Mouse (Mus musculus): ENCODE results near the gene Heg1. TPM values are rescaled to one million over a fixed set of nuclear protein-coding genes. Genes with fewer than 3 reads are reported as not detected.

The Heg1 gene
- polyA plus RNA-seq (2017; shearing (Covaris generic)) = 10 to 100 TPM; 28.3 to 33.9 (median 29.1) TPM

- ATAC-seq = peak; percentile 46
Observed at GRCm38 (mm10) chr16:33684162-33684702, at the start of gene Heg1. Gene Heg1 (plus strand): TSS chr16:33684370.

GRCm38 (mm10) chr16:33635836-33636595 is 48.2 kb upstream of the Heg1 start:
- ATAC-seq = no peak

GRCm38 (mm10) chr16:33641779-33642178 is 42.4 kb upstream of the Heg1 start:
- ATAC-seq = no peak

- ATAC-seq = no peak
Observed at GRCm38 (mm10) chr16:33653116-33653515, 31.1 kb upstream of the Heg1 start.

GRCm38 (mm10) chr16:33655443-33655842 is 28.7 kb upstream of the Heg1 start:
- ATAC-seq = no peak

- no peak for ATAC-seq
Observed at GRCm38 (mm10) chr16:33657191-33657590, 27.0 kb upstream of the Heg1 start.

GRCm38 (mm10) chr16:33658121-33658520 is 26.0 kb upstream of the Heg1 start:
- no peak for ATAC-seq

GRCm38 (mm10) chr16:33659521-33659920 is 24.6 kb upstream of the Heg1 start:
- no peak for ATAC-seq

- no peak for ATAC-seq
Observed at GRCm38 (mm10) chr16:33660125-33660524, 24.0 kb upstream of the Heg1 start.

- ATAC-seq = no peak
Observed at GRCm38 (mm10) chr16:33662841-33663240, 21.3 kb upstream of the Heg1 start.

- ATAC-seq = no peak
Observed at GRCm38 (mm10) chr16:33666226-33666625, 17.9 kb upstream of the Heg1 start.

GRCm38 (mm10) chr16:33666985-33667538 is 17.1 kb upstream of the Heg1 start:
- no peak for ATAC-seq

- ATAC-seq = no peak
Observed at GRCm38 (mm10) chr16:33668448-33668847, 15.7 kb upstream of the Heg1 start.

GRCm38 (mm10) chr16:33669072-33669471 is 15.1 kb upstream of the Heg1 start:
- no peak for ATAC-seq

GRCm38 (mm10) chr16:33670340-33670739 is 13.8 kb upstream of the Heg1 start:
- ATAC-seq = no peak

- ATAC-seq = no peak
Observed at GRCm38 (mm10) chr16:33670933-33671332, 13.2 kb upstream of the Heg1 start.

GRCm38 (mm10) chr16:33672188-33672587 is 12.0 kb upstream of the Heg1 start:
- no peak for ATAC-seq

- no peak for ATAC-seq
Observed at GRCm38 (mm10) chr16:33672643-33673042, 11.5 kb upstream of the Heg1 start.

- no peak for ATAC-seq
Observed at GRCm38 (mm10) chr16:33673530-33674109, 10.6 kb upstream of the Heg1 start.

GRCm38 (mm10) chr16:33675151-33675847 is 8.9 kb upstream of the Heg1 start:
- no peak for ATAC-seq

GRCm38 (mm10) chr16:33675848-33676184 is 8.4 kb upstream of the Heg1 start:
- no peak for ATAC-seq

GRCm38 (mm10) chr16:33676347-33677312 is 7.5 kb upstream of the Heg1 start:
- ATAC-seq = no peak

All from inflammation-experienced regulatory T-cells, adult 6 months (primary cell).